Mouse (Mus musculus) liver, postnatal 0 days (tissue): Measurements from ENCODE around the gene Prkcq.

ENCODE experiments used
- CTCF ChIP-seq: sonication (generic); IDR thresholded peaks from 2 replicates; pipeline ENCODE4 v1.5.1; 2016; ENCODE audit warnings: antibody characterized with exemption, low read depth
- EP300 ChIP-seq: IDR thresholded peaks from 2 replicates; pipeline ENCODE4 v1.6.1; 2016; ENCODE audit warnings: antibody characterized with exemption, low read depth, mild to moderate bottlenecking

GRCm38 (mm10) chr2:11266294-11266693 is 94.4 kb downstream of the Prkcq start:
- TF ChIP-seq CTCF: peak; percentile 59
- no peak for TF ChIP-seq EP300
